In the genomic region with DNA sequence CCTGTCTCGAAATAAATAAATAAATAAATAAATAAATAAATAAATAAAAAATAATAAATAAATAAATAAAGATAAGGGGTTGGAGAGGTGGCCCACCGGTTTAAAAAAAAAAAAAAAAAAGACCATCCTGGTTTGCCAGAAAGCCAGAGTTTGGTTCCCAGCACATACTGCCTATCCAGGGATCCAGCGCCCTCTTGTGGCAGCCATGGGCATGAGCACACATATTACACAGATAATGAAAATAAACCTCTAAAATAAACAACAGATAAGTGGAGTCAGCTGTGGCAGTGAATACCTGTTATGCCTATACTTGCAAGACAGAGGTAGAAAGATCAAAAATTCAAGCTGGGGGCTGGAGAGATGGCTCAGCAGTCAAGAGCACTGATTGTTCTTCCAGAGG, we compare ENCODE assay signal across 8 mouse cellular contexts. TPM values are rescaled to one million over a fixed set of nuclear protein-coding genes. Genes with fewer than 3 reads are reported as not detected.
DNase-seq lines count a peak whose midpoint lies in the region; ATAC-seq and TF ChIP-seq lines count a peak whose summit lies in the region.

No protein-coding gene starts in this region.

- H3K9me3 ChIP-seq in kidney, postnatal 0 days (replicated peaks; ENCODE audit: low read length), result no peaks in the 10 kb centered on the region
- no peaks in the 10 kb centered on the region for H3K9me3 ChIP-seq in kidney, embryonic 15.5 days (replicated peaks)
- H3K9me3 ChIP-seq in ES-Bruce4 (replicated peaks; ENCODE audit: control insufficient read depth, insufficient read depth, low read length, poor library complexity, severe bottlenecking), result no peaks in the 10 kb centered on the region
- H3K9me3 ChIP-seq in midbrain, postnatal 0 days (ENCODE audit: low read length), result no peaks in the 10 kb centered on the region

- ATAC-seq in kidney, postnatal 0 days (replicated peaks; ENCODE audit: low FRiP score, low read depth), result no peak
- no peak for ATAC-seq in kidney, embryonic 15.5 days (replicated peaks; ENCODE audit: low FRiP score)
- no peak for ATAC-seq in midbrain, postnatal 0 days (ENCODE audit: low FRiP score)
- ATAC-seq in inflammation-experienced regulatory T-cells, adult 6 months, result no peak

- 37% methylated on average over 3 of the region's 3 CpGs for WGBS in kidney, postnatal 0 days
- WGBS in kidney, embryonic 15.5 days, result 44% methylated on average over 3 of the region's 3 CpGs
- WGBS in midbrain, postnatal 0 days, result 44% methylated on average over 3 of the region's 3 CpGs

- no peaks in the 10 kb centered on the region; the same call in none of the 2 replicates for H3K4me1 ChIP-seq in kidney, postnatal 0 days (replicated peaks; ENCODE audit: insufficient read depth, low read length)
- H3K4me1 ChIP-seq in kidney, embryonic 15.5 days, result peaks cover 47% of the 10 kb centered on the region
- no peaks in the 10 kb centered on the region for H3K4me1 ChIP-seq in ES-Bruce4 (ENCODE audit: control insufficient read depth, insufficient read depth, low read length)
- H3K4me1 ChIP-seq in midbrain, postnatal 0 days (ENCODE audit: insufficient read depth, low read length), result peaks cover 2% of the 10 kb centered on the region; the same call in 1 of the 2 replicates

- H3K27ac ChIP-seq in kidney, postnatal 0 days, result no peak overlapping the region
- no peak overlapping the region for H3K27ac ChIP-seq in kidney, embryonic 15.5 days
- no peak overlapping the region for H3K27ac ChIP-seq in ES-Bruce4 (ENCODE audit: insufficient read depth, low read length)
- H3K27ac ChIP-seq in midbrain, postnatal 0 days (ENCODE audit: low read depth, low read length), result no peak overlapping the region

- no peak for TF ChIP-seq POLR2A in ES-Bruce4 (IDR thresholded peaks at IDR 0.05; ENCODE audit: insufficient read depth, low read length)

- TF ChIP-seq CTCF in kidney, postnatal 0 days (IDR thresholded peaks at IDR 0.05; ENCODE audit: low read depth), result peak; percentile 83
- peak; percentile 93 for TF ChIP-seq CTCF in ES-Bruce4 (IDR thresholded peaks at IDR 0.05; ENCODE audit: low read depth, low read length)
- peak; percentile 79 for TF ChIP-seq CTCF in midbrain, postnatal 0 days (IDR thresholded peaks at IDR 0.05)

- no peak overlapping the region for H3K9ac ChIP-seq in kidney, postnatal 0 days (ENCODE audit: low read depth, low read length)
- H3K9ac ChIP-seq in kidney, embryonic 15.5 days, result no peak overlapping the region
- H3K9ac ChIP-seq in ES-Bruce4 (ENCODE audit: low read depth, poor library complexity, severe bottlenecking), result no peak overlapping the region
- no peak overlapping the region for H3K9ac ChIP-seq in midbrain, postnatal 0 days (replicated peaks; ENCODE audit: low read length, poor library complexity, severe bottlenecking)

- peaks cover 4% of the 10 kb centered on the region; the same call in 1 of the 2 replicates for H3K36me3 ChIP-seq in kidney, postnatal 0 days (ENCODE audit: insufficient read depth, low read length)
- 0 out of 2 replicates have a peak, but pooled peaks cover 7% of the 10 kb centered on the region for H3K36me3 ChIP-seq in kidney, embryonic 15.5 days
- no peaks in the 10 kb centered on the region for H3K36me3 ChIP-seq in ES-Bruce4 (ENCODE audit: control insufficient read depth, insufficient read depth, low read length, poor library complexity, severe bottlenecking)
- no peaks in the 10 kb centered on the region for H3K36me3 ChIP-seq in midbrain, postnatal 0 days (ENCODE audit: insufficient read depth, low read length)

- H3K4me2 ChIP-seq in kidney, postnatal 0 days (ENCODE audit: low read length), result no peak overlapping the region
- H3K4me2 ChIP-seq in kidney, embryonic 15.5 days, result no peak overlapping the region
- no peak overlapping the region for H3K4me2 ChIP-seq in midbrain, postnatal 0 days (ENCODE audit: low read depth, low read length, poor library complexity, severe bottlenecking)

- H3K4me3 ChIP-seq in kidney, postnatal 0 days (replicated peaks; ENCODE audit: low read depth, low read length), result no peak overlapping the region
- no peak overlapping the region for H3K4me3 ChIP-seq in kidney, embryonic 15.5 days (replicated peaks)
- H3K4me3 ChIP-seq in ES-Bruce4 (ENCODE audit: low read depth, low read length), result no peak overlapping the region
- H3K4me3 ChIP-seq in midbrain, postnatal 0 days (ENCODE audit: low read depth, low read length), result no peak overlapping the region

- no peaks in the 10 kb centered on the region for H3K27me3 ChIP-seq in kidney, postnatal 0 days (ENCODE audit: insufficient read depth, low read length)
- no peaks in the 10 kb centered on the region for H3K27me3 ChIP-seq in kidney, embryonic 15.5 days
- H3K27me3 ChIP-seq in ES-Bruce4 (ENCODE audit: control insufficient read depth, insufficient read depth, low read length, poor library complexity, severe bottlenecking), result peaks cover 11% of the 10 kb centered on the region; the same call in 1 of the 2 replicates
- H3K27me3 ChIP-seq in midbrain, postnatal 0 days (ENCODE audit: insufficient read depth, low read length), result no peaks in the 10 kb centered on the region; the same call in none of the 2 replicates

- no peak for DNase-seq in kidney, postnatal 0 days (ENCODE audit: low spot score)
- DNase-seq in adrenal gland, adult 2 months, result peak; percentile 56
- DNase-seq in gastrocnemius, postnatal 10 days, result peak; percentile 70
- no peak for DNase-seq in midbrain, postnatal 0 days (ENCODE audit: low spot score)
- no peak for DNase-seq in cerebellum, adult 11 months

- no peak for TF ChIP-seq EP300 in ES-Bruce4 (IDR thresholded peaks at IDR 0.05; ENCODE audit: insufficient read depth, low read depth, low read length)

RNA-seq across cellular contexts. Expression of a gene that starts 6.4 kb away (rescaled TPM):
- 764 and 829 TPM in 2 replicates for polyA plus RNA-seq in kidney, postnatal 0 days (2015; fragmentation: Nextera tagmentation; extraction: Ambion mirVana)
- polyA plus RNA-seq in kidney, embryonic 15.5 days (2015; fragmentation: Nextera tagmentation; extraction: Ambion mirVana), result 862 and 905 TPM in 2 replicates
- polyA plus RNA-seq in ES-Bruce4 (2011; ENCODE audit: insufficient read depth, insufficient read length, low read depth, missing spikeins), result 9.6 and 11.0 TPM in 2 replicates
- total RNA-seq in adrenal gland, adult 2 months (2021), result 10 to 100 TPM; 31.5 to 70.5 TPM
- polyA plus RNA-seq in adrenal gland, adult 2 months (2012; rRNA removed), result 235 and 298 TPM in 2 replicates
- total RNA-seq in gastrocnemius, postnatal 10 days (2021), result 10 to 100 TPM; 33.3 to 48.8 TPM
- 121 and 208 TPM in 2 replicates for total RNA-seq in midbrain, postnatal 0 days (2014; rRNA removed)
- polyA plus RNA-seq in midbrain, postnatal 0 days (2015; fragmentation: Nextera tagmentation; extraction: Ambion mirVana), result 148 and 156 TPM in 2 replicates
- 100 to 1,000 TPM; 125 to 343 (median 290) TPM for polyA plus RNA-seq in inflammation-experienced regulatory T-cells, adult 6 months (2017; shearing (Covaris generic))

RNA-seq across cellular contexts. Expression of a gene that starts 22.5 kb away (rescaled TPM):
- polyA plus RNA-seq in kidney, postnatal 0 days (2015; fragmentation: Nextera tagmentation; extraction: Ambion mirVana), result 3.2 and 3.8 TPM in 2 replicates
- polyA plus RNA-seq in kidney, embryonic 15.5 days (2015; fragmentation: Nextera tagmentation; extraction: Ambion mirVana), result 9.7 and 10.5 TPM in 2 replicates
- polyA plus RNA-seq in ES-Bruce4 (2011; ENCODE audit: insufficient read depth, insufficient read length, low read depth, missing spikeins), result 3.1 and 6.3 TPM in 2 replicates
- 1 to 10 TPM; 1.8 to 5.1 TPM for total RNA-seq in adrenal gland, adult 2 months (2021)
- 2.9 and 3.0 TPM in 2 replicates for polyA plus RNA-seq in adrenal gland, adult 2 months (2012; rRNA removed)
- 10 to 100 TPM in 1 of 2 experiments, 1 to 10 TPM in 1; 6.9 to 11.0 TPM for total RNA-seq in gastrocnemius, postnatal 10 days (2021)
- total RNA-seq in midbrain, postnatal 0 days (2014; rRNA removed), result 1.1 and 2.0 TPM in 2 replicates
- polyA plus RNA-seq in midbrain, postnatal 0 days (2015; fragmentation: Nextera tagmentation; extraction: Ambion mirVana), result 0.46 and 0.50 TPM in 2 replicates
- 10 to 100 TPM; 15.0 to 44.4 (median 16.8) TPM for polyA plus RNA-seq in inflammation-experienced regulatory T-cells, adult 6 months (2017; shearing (Covaris generic))

RNA-seq across cellular contexts. Expression of a gene that starts 56.4 kb away (rescaled TPM):
- 2.7 and 3.0 TPM in 2 replicates for polyA plus RNA-seq in kidney, postnatal 0 days (2015; fragmentation: Nextera tagmentation; extraction: Ambion mirVana)
- 4.5 and 6.0 TPM in 2 replicates for polyA plus RNA-seq in kidney, embryonic 15.5 days (2015; fragmentation: Nextera tagmentation; extraction: Ambion mirVana)
- 7.2 and 9.3 TPM in 2 replicates for polyA plus RNA-seq in ES-Bruce4 (2011; ENCODE audit: insufficient read depth, insufficient read length, low read depth, missing spikeins)
- total RNA-seq in adrenal gland, adult 2 months (2021), result 1 to 10 TPM; 1.4 to 3.6 TPM
- 3.2 and 4.2 TPM in 2 replicates for polyA plus RNA-seq in adrenal gland, adult 2 months (2012; rRNA removed)
- 10 to 100 TPM in 1 of 2 experiments, 1 to 10 TPM in 1; 7.2 to 10.1 TPM for total RNA-seq in gastrocnemius, postnatal 10 days (2021)
- 5.9 and 7.6 TPM in 2 replicates for total RNA-seq in midbrain, postnatal 0 days (2014; rRNA removed)
- 3.7 and 4.1 TPM in 2 replicates for polyA plus RNA-seq in midbrain, postnatal 0 days (2015; fragmentation: Nextera tagmentation; extraction: Ambion mirVana)
- under 1 TPM in 1 of 3 experiments, not detected in 2; 0.16 TPM for polyA plus RNA-seq in inflammation-experienced regulatory T-cells, adult 6 months (2017; shearing (Covaris generic))

Comparison
In these comparisons a context has a peak if more than half of its experiments do, and no peak if none do; other contexts are left out.
1. DNase-seq: peak in adrenal gland, adult 2 months (single experiment) and gastrocnemius, postnatal 10 days (single experiment); none in kidney, postnatal 0 days (single experiment), midbrain, postnatal 0 days (single experiment) and cerebellum, adult 11 months (single experiment).
2. RNA of a gene that starts 6.4 kb away (polyA plus RNA-seq): 862 to 905 TPM in kidney, embryonic 15.5 days, 764 to 829 TPM in kidney, postnatal 0 days, 125 to 343 TPM in inflammation-experienced regulatory T-cells, adult 6 months, 235 to 298 TPM in adrenal gland, adult 2 months and 148 to 156 TPM in midbrain, postnatal 0 days; 9.6 to 11.0 TPM in ES-Bruce4; every median in the first group is over 10 times any median in the second.
3. Peak in every context shown above with its lines, with median percentiles within 50 percentile points of each other: CTCF ChIP-seq.